Mouse (Mus musculus) liver, embryonic 13.5 days (tissue): ENCODE measurements around the gene Sycn. TPM values are rescaled to one million over a fixed set of nuclear protein-coding genes. Genes with fewer than 3 reads are reported as not detected.

ENCODE experiments used
- ATAC-seq: fragments of 200-750 bp; cut with Nextera tagmentation; 2 replicates; pipeline ENCODE4 v1.8.0; 2017; ENCODE audit warnings: low read depth, mild to moderate bottlenecking, moderate number of reproducible peaks, moderate library complexity
- DNase-seq: peaks from one replicate; pipeline ENCODE4 v3.0.0; 2022
- H3K27ac ChIP-seq: fragments of 300-500 bp; sonication (generic); 2 replicates; pipeline ENCODE4 v1.5.1; 2015; ENCODE audit warnings: moderate library complexity, mild to moderate bottlenecking, inconsistent platforms
- H3K27me3 ChIP-seq: fragments of 300-500 bp; sonication (generic); 2 replicates; pipeline ENCODE4 v1.6.1; 2015; ENCODE audit warnings: mild to moderate bottlenecking, inconsistent platforms
- H3K36me3 ChIP-seq: fragments of 300-500 bp; sonication (generic); 2 replicates; pipeline ENCODE4 v1.6.1; 2015; ENCODE audit warnings: mild to moderate bottlenecking, inconsistent platforms
- H3K4me1 ChIP-seq: fragments of 300-500 bp; sonication (generic); replicated peaks from 2 replicates; pipeline ENCODE4 v1.6.1; 2015; ENCODE audit warnings: inconsistent platforms
- H3K4me2 ChIP-seq: fragments of 300-500 bp; sonication (generic); 2 replicates; pipeline ENCODE4 v1.6.1; 2015; ENCODE audit warnings: inconsistent platforms, mild to moderate bottlenecking, moderate library complexity
- H3K4me3 ChIP-seq: fragments of 300-500 bp; sonication (generic); replicated peaks from 2 replicates; pipeline ENCODE4 v1.5.1; 2015; ENCODE audit warnings: mild to moderate bottlenecking, inconsistent platforms
- H3K9ac ChIP-seq: fragments of 300-500 bp; sonication (generic); 2 replicates; pipeline ENCODE4 v1.6.1; 2015; ENCODE audit warnings: mild to moderate bottlenecking, inconsistent platforms
- H3K9me3 ChIP-seq: fragments of 300-500 bp; sonication (generic); replicated peaks from 2 replicates; pipeline ENCODE4 v1.6.1; 2016; ENCODE audit warnings: inconsistent platforms
- WGBS: fragments of 180-500 bp; shearing (Covaris S2); methylation state at CpG from one replicate; pipeline ENCODE4 v1.1.7; 2015; ENCODE audit not compliant: insufficient replicate concordance; 5-methylcytosine and 5-hydroxymethylcytosine counted together
- polyA plus RNA-seq: library from polyadenylated mRNA; unstranded; fragments of >200 nt; fragmentation: Nextera tagmentation; extraction: Ambion mirVana; gene quantifications from 2 replicates; pipeline ENCODE4 v1.2.1, GENCODE M21; 2015

Gene Sycn
- polyA plus RNA-seq, 1 experiment from 2014 or later = not detected

GRCm38 (mm10) chr7:28558486-28558885, 17.8 kb downstream of the Sycn start:
- Histone ChIP-seq H3K9me3 (no peaks in the 10 kb centered on the region), H3K9ac (no peak overlapping the region), H3K27ac (no peak overlapping the region), H3K4me1 (peaks cover 23% of the 10 kb centered on the region), H3K4me2 (no peak overlapping the region), H3K36me3 (peaks cover 50% of the 10 kb centered on the region), H3K27me3 (no peaks in the 10 kb centered on the region), H3K4me3 (no peak overlapping the region)
- ATAC-seq = no peak
- no peak for DNase-seq
- WGBS = 37% methylated on average over 4 of the region's 4 CpGs

- H3K4me1 ChIP-seq = peaks cover 22% of the 10 kb centered on the region
- no peak overlapping the region for H3K4me3 ChIP-seq
- DNase-seq = no peak
- 82% methylated on average over 10 of the region's 10 CpGs for WGBS
- H3K36me3 ChIP-seq = peaks cover 73% of the 10 kb centered on the region
- H3K27me3 ChIP-seq = no peaks in the 10 kb centered on the region
- no peak overlapping the region for H3K4me2 ChIP-seq
- H3K9me3 ChIP-seq = no peaks in the 10 kb centered on the region
- no peak overlapping the region for H3K9ac ChIP-seq
- no peak overlapping the region for H3K27ac ChIP-seq
- ATAC-seq = no peak
Observed at GRCm38 (mm10) chr7:28560856-28561255, 20.2 kb downstream of the Sycn start.

DNA sequence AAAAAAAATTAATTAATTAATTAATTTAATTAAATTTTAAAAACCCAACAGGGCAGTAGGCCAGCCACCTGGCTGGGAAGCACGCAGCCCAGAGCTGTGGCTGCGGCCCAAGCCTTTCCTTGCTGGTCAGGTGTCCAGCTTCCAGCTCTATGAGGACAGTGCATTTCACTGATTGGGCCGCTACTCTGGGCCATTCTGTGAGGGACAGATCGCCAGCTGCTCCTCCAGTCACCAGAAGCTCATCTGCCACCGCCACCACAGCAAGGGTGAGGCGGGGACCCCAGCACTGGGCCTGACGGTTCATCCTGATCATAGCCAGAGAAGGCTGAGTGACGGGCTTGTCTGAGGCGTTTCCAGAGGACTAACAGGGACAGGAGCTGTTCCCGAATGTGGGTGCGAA, 21.3 kb downstream of the Sycn start:
- H3K4me3 ChIP-seq = no peak overlapping the region
- H3K4me1 ChIP-seq = peaks cover 17% of the 10 kb centered on the region
- peaks cover 84% of the 10 kb centered on the region for H3K36me3 ChIP-seq
- ATAC-seq = no peak
- WGBS = 82% methylated on average over 11 of the region's 11 CpGs
- H3K4me2 ChIP-seq = no peak overlapping the region
- no peaks in the 10 kb centered on the region for H3K27me3 ChIP-seq
- H3K9ac ChIP-seq = no peak overlapping the region
- no peak overlapping the region for H3K27ac ChIP-seq
- H3K9me3 ChIP-seq = no peaks in the 10 kb centered on the region
- DNase-seq = no peak

- H3K36me3 ChIP-seq = peaks cover 88% of the 10 kb centered on the region
- no peak overlapping the region for H3K27ac ChIP-seq
- peaks cover 16% of the 10 kb centered on the region for H3K4me1 ChIP-seq
- ATAC-seq (no peak), DNase-seq (no peak)
- no peak overlapping the region for H3K9ac ChIP-seq
- 85% methylated on average over 13 of the region's 13 CpGs for WGBS
- H3K9me3 ChIP-seq = no peaks in the 10 kb centered on the region
- H3K4me2 ChIP-seq = no peak overlapping the region
- H3K27me3 ChIP-seq = no peaks in the 10 kb centered on the region
- no peak overlapping the region for H3K4me3 ChIP-seq
Observed at GRCm38 (mm10) chr7:28562371-28562770, 21.7 kb downstream of the Sycn start.

DNA sequence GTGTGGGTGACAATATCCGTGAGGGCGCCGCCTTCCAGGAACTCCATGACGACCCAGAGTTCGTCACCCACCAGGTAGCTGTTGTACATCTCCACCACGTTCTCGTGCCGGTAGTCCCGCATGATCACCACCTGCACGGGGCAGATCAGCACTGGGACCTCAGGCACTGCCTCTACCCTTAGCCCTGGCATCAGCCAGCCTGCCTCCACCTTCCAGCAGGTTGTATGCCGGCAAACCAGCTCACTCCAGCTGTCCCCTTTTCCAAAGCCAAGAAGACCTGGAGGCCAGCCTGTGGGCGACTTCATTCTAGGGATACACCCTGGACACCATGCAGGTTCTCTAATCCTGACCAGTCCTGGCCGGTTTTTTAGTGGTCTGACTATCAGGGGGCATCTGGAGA, 22.3 kb downstream of the Sycn start:
- no peaks in the 10 kb centered on the region for H3K9me3 ChIP-seq
- WGBS = 90% methylated on average over 13 of the region's 13 CpGs
- H3K9ac ChIP-seq = no peak overlapping the region
- no peak overlapping the region for H3K4me2 ChIP-seq
- H3K27me3 ChIP-seq = no peaks in the 10 kb centered on the region
- ATAC-seq (no peak), DNase-seq (no peak)
- no peak overlapping the region for H3K27ac ChIP-seq
- H3K4me3 ChIP-seq = no peak overlapping the region
- H3K36me3 ChIP-seq = peaks cover 94% of the 10 kb centered on the region
- H3K4me1 ChIP-seq = peaks cover 11% of the 10 kb centered on the region

- Histone ChIP-seq H3K9ac (no peak overlapping the region), H3K27ac (no peak overlapping the region), H3K9me3 (no peaks in the 10 kb centered on the region), H3K27me3 (no peaks in the 10 kb centered on the region), H3K4me3 (no peak overlapping the region), H3K4me1 (peaks cover 6% of the 10 kb centered on the region), H3K4me2 (no peak overlapping the region), H3K36me3 (peaks cover 95% of the 10 kb centered on the region)
- WGBS = 71% methylated on average over 5 of the region's 5 CpGs
- ATAC-seq (no peak), DNase-seq (no peak)
Observed at GRCm38 (mm10) chr7:28565407-28565806, 24.7 kb downstream of the Sycn start.

DNA sequence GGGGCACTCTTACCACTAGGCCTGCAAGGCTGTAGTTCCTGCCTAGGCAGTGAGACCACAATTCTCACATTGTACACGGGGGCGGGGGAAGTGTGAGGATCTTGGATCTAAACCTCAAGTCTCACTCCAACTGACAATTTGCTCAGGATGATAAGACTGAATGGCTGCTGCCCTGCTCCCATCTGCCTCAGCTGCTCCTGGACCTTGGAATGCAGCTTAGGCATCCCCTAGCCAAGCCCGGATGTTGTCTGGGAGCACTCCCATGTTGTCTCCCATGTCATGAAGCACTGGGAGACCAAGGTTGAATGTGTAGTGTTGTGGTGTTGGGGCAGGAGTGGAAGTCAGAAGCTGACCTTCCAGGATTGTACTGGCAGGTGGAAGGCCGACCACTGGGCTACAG, 26.9 kb downstream of the Sycn start:
- Histone ChIP-seq H3K27me3 (no peaks in the 10 kb centered on the region), H3K27ac (no peak overlapping the region), H3K4me1 (peaks cover 27% of the 10 kb centered on the region), H3K9me3 (no peaks in the 10 kb centered on the region), H3K9ac (no peak overlapping the region), H3K4me3 (no peak overlapping the region), H3K36me3 (peaks cover 74% of the 10 kb centered on the region), H3K4me2 (no peak overlapping the region)
- 64% methylated on average over 4 of the region's 4 CpGs for WGBS
- DNase-seq (no peak), ATAC-seq (no peak)

DNA sequence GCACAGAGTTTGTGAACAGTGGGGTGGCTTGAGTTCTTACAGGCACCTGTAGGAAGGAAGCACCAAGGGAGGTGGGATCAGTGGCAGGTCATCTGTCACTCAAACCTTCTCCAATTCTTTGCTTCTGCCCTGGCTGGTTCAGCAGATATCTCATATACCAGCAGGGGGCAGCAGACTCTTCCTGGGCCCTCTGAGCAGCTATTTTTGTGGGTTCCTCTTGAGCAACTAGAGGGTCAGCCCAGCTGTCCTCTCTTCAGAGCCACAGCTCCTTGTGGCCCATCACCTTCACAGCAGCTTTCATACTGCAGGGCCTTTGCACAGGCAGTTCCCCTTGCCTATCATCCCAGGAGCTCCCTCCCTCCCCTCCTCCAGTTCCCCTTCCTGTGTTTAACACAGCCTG, 27.6 kb downstream of the Sycn start:
- peaks cover 67% of the 10 kb centered on the region for H3K36me3 ChIP-seq
- H3K4me1 ChIP-seq = peaks cover 34% of the 10 kb centered on the region
- ATAC-seq = peak; percentile 35; the same call in 1 of the 2 replicates

GRCm38 (mm10) chr7:28570291-28570981, 29.8 kb downstream of the Sycn start:
- ATAC-seq (no peak), DNase-seq (no peak)
- no peaks in the 10 kb centered on the region for H3K27me3 ChIP-seq
- WGBS = 72% methylated on average over 12 of the region's 12 CpGs
- no peaks in the 10 kb centered on the region for H3K9me3 ChIP-seq
- 0 out of 2 replicates have a peak overlapping the region, but pooled peaks have one; percentile 17 for H3K9ac ChIP-seq
- peaks cover 45% of the 10 kb centered on the region for H3K36me3 ChIP-seq
- H3K4me3 ChIP-seq = no peak overlapping the region
- H3K4me1 ChIP-seq = peaks cover 56% of the 10 kb centered on the region
- no peak overlapping the region for H3K4me2 ChIP-seq
- peak overlapping the region; percentile 47; the same call in 1 of the 2 replicates for H3K27ac ChIP-seq

More for the DNA sequence above, 27.6 kb downstream of the Sycn start:
- Histone ChIP-seq H3K27me3 (no peaks in the 10 kb centered on the region), H3K9ac (no peak overlapping the region), H3K27ac (no peak overlapping the region), H3K4me2 (no peak overlapping the region), H3K4me3 (no peak overlapping the region), H3K9me3 (no peaks in the 10 kb centered on the region)
- peak; percentile 55 for DNase-seq

GRCm38 (mm10) chr7:28570982-28571682, 30.4 kb downstream of the Sycn start:
- Histone ChIP-seq H3K4me3 (no peak overlapping the region), H3K27ac (peak overlapping the region; percentile 6; the same call in 1 of the 2 replicates), H3K36me3 (peaks cover 39% of the 10 kb centered on the region), H3K9ac (no peak overlapping the region; the same call in 1 of the 2 replicates), H3K27me3 (no peaks in the 10 kb centered on the region), H3K9me3 (no peaks in the 10 kb centered on the region), H3K4me1 (peaks cover 63% of the 10 kb centered on the region), H3K4me2 (no peak overlapping the region)
- ATAC-seq (no peak), DNase-seq (no peak)
- 55% methylated on average over 5 of the region's 5 CpGs for WGBS

- Histone ChIP-seq H3K4me3 (no peak overlapping the region), H3K4me2 (no peak overlapping the region), H3K9ac (peak overlapping the region; percentile 27; the same call in 1 of the 2 replicates), H3K4me1 (peaks cover 79% of the 10 kb centered on the region), H3K27me3 (no peaks in the 10 kb centered on the region), H3K36me3 (peaks cover 23% of the 10 kb centered on the region), H3K27ac (peak overlapping the region; percentile 53; the same call in 1 of the 2 replicates), H3K9me3 (no peaks in the 10 kb centered on the region)
- 68% methylated on average over 5 of the region's 5 CpGs for WGBS
- ATAC-seq = no peak
- no peak for DNase-seq
Observed at GRCm38 (mm10) chr7:28572689-28573088, 32.0 kb downstream of the Sycn start.
